Mouse (Mus musculus) heart, postnatal 0 days (tissue): ENCODE results near the gene Tapbpl. TPM values are rescaled to one million over a fixed set of nuclear protein-coding genes. Genes with fewer than 3 reads are reported as not detected.
A peak's percentile ranks its signal among the peaks of the same experiment; 100 is the strongest.

Experiments
- ATAC-seq: fragments of 200-750 bp; cut with Nextera tagmentation; 2 replicates; pipeline ENCODE4 v1.8.0; 2017; ENCODE audit warnings: low read depth, moderate number of reproducible peaks, moderate library complexity; ENCODE audit not compliant: insufficient read depth
- DNase-seq: peaks from one replicate; pipeline ENCODE4 v3.0.0-alpha.2; 2016; ENCODE audit warnings: low spot score
- H3K27ac ChIP-seq: fragments of 300-500 bp; sonication (generic); 2 replicates; pipeline ENCODE4 v1.5.1; 2014; ENCODE audit warnings: low read depth, mild to moderate bottlenecking
- H3K27me3 ChIP-seq: fragments of 300-500 bp; sonication (generic); 2 replicates; pipeline ENCODE4 v1.6.1; 2014; ENCODE audit warnings: low read length, mixed read lengths; ENCODE audit not compliant: control insufficient read depth, insufficient read depth
- H3K36me3 ChIP-seq: fragments of 300-500 bp; sonication (generic); replicated peaks from 2 replicates; pipeline ENCODE4 v1.6.1; 2014; ENCODE audit warnings: low read length, mixed read lengths; ENCODE audit not compliant: control insufficient read depth, insufficient read depth
- H3K4me1 ChIP-seq: fragments of 300-500 bp; sonication (generic); 2 replicates; pipeline ENCODE4 v1.6.1; 2014; ENCODE audit warnings: antibody characterized with exemption; ENCODE audit not compliant: control insufficient read depth, insufficient read depth
- H3K4me2 ChIP-seq: fragments of 300-500 bp; sonication (generic); 2 replicates; pipeline ENCODE4 v1.6.1; 2014; ENCODE audit warnings: low read depth, mild to moderate bottlenecking, low read length, moderate library complexity
- H3K4me3 ChIP-seq: fragments of 300-500 bp; sonication (generic); 2 replicates; pipeline ENCODE4 v1.5.1; 2014; ENCODE audit warnings: low read depth, low read length
- H3K9ac ChIP-seq: fragments of 300-500 bp; sonication (generic); replicated peaks from 2 replicates; pipeline ENCODE4 v1.6.1; 2014; ENCODE audit warnings: low read depth, low read length, mixed read lengths
- H3K9me3 ChIP-seq: fragments of 300-500 bp; sonication (generic); replicated peaks from 2 replicates; pipeline ENCODE4 v1.6.1; 2016; ENCODE audit warnings: low read length; ENCODE audit not compliant: control insufficient read depth
- CTCF ChIP-seq: IDR thresholded peaks from 2 replicates; pipeline ENCODE4 v1.5.1; 2016; ENCODE audit warnings: antibody characterized with exemption, control low read depth, low read depth
- EP300 ChIP-seq: IDR thresholded peaks from 2 replicates; pipeline ENCODE4 v1.6.1; 2016; ENCODE audit warnings: antibody characterized with exemption, low read depth
- WGBS: fragments of 180-500 bp; shearing (Covaris S2); extraction: QIAGEN DNeasy Blood & Tissue Kit; methylation state at CpG from one replicate; pipeline ENCODE4 v1.1.7; 2014; 5-methylcytosine and 5-hydroxymethylcytosine counted together
- polyA plus RNA-seq: library from polyadenylated mRNA; unstranded; fragments of >200 nt; fragmentation: Nextera tagmentation; extraction: Ambion mirVana; gene quantifications from 2 replicates; pipeline ENCODE4 v1.2.1, GENCODE M21; 2015
- total RNA-seq: library from RNA; depleted of rRNA; stranded (reverse); fragments of >200 nt; gene quantifications from 2 replicates; pipeline ENCODE4 v1.2.3, GENCODE M21; 2014; ENCODE audit warnings: low replicate concordance

Tapbpl gene
- total and polyA plus RNA-seq, 2 experiments from 2014 or later, result 3.9 to 4.5 TPM

GRCm38 (mm10) chr6:125215148-125215954, 16.3 kb downstream of the Tapbpl start, which contains the start of gene Vamp1:
Gene Vamp1, plus strand, starts transcription at chr6:125215551.
- Histone ChIP-seq H3K9me3 (no peaks in the 10 kb centered on the region), H3K27ac (peak within 1 kb of the TSS; percentile 79), H3K9ac (peak within 1 kb of the TSS; percentile 60), H3K4me2 (peak within 1 kb of the TSS; percentile 78), H3K27me3 (no peaks in the 10 kb centered on the region), H3K4me3 (peak within 1 kb of the TSS; percentile 69), H3K4me1 (peaks cover 13% of the 10 kb centered on the region; the same call in 1 of the 2 replicates), H3K36me3 (peaks cover 10% of the 10 kb centered on the region)
- DNase-seq, result peak; percentile 99
- no peak for TF ChIP-seq EP300
- TF ChIP-seq CTCF, result no peak
- under 1% methylated on average over 48 of the region's 48 CpGs for WGBS
- ATAC-seq, result peak; percentile 96

- Histone ChIP-seq H3K27me3 (no peaks in the 10 kb centered on the region), H3K36me3 (no peaks in the 10 kb centered on the region), H3K4me1 (peaks cover 13% of the 10 kb centered on the region; the same call in 1 of the 2 replicates), H3K4me2 (no peak overlapping the region), H3K4me3 (no peak overlapping the region), H3K9ac (no peak overlapping the region), H3K9me3 (no peaks in the 10 kb centered on the region), H3K27ac (no peak overlapping the region)
- ATAC-seq (no peak), DNase-seq (no peak)
- TF ChIP-seq EP300, result no peak
- 80% methylated on average over 6 of the region's 6 CpGs for WGBS
Observed at GRCm38 (mm10) chr6:125213715-125214114, 17.9 kb downstream of the Tapbpl start.

- WGBS, result 64% methylated on average over 6 of the region's 6 CpGs
- DNase-seq, result no peak
- no peaks in the 10 kb centered on the region for H3K9me3 ChIP-seq
- no peak overlapping the region for H3K27ac ChIP-seq
- no peaks in the 10 kb centered on the region for H3K27me3 ChIP-seq
- no peak overlapping the region for H3K4me3 ChIP-seq
- no peak overlapping the region for H3K9ac ChIP-seq
- no peaks in the 10 kb centered on the region for H3K36me3 ChIP-seq
- peaks cover 13% of the 10 kb centered on the region; the same call in 1 of the 2 replicates for H3K4me1 ChIP-seq
- TF ChIP-seq EP300, result no peak
- no peak for TF ChIP-seq CTCF
- no peak for ATAC-seq
- H3K4me2 ChIP-seq, result no peak overlapping the region
Observed at GRCm38 (mm10) chr6:125213129-125213528, 18.5 kb downstream of the Tapbpl start.

GRCm38 (mm10) chr6:125212621-125213020, 19.0 kb downstream of the Tapbpl start:
- H3K9ac ChIP-seq, result no peak overlapping the region
- no peak overlapping the region for H3K4me2 ChIP-seq
- H3K4me3 ChIP-seq, result no peak overlapping the region
- H3K27ac ChIP-seq, result no peak overlapping the region
- ATAC-seq (no peak), DNase-seq (no peak)
- WGBS, result 18% methylated on average over 2 of the region's 2 CpGs
- H3K27me3 ChIP-seq, result no peaks in the 10 kb centered on the region
- TF ChIP-seq CTCF, result no peak
- no peak for TF ChIP-seq EP300
- H3K4me1 ChIP-seq, result peaks cover 13% of the 10 kb centered on the region; the same call in 1 of the 2 replicates
- no peaks in the 10 kb centered on the region for H3K9me3 ChIP-seq
- H3K36me3 ChIP-seq, result no peaks in the 10 kb centered on the region

- DNase-seq (no peak), ATAC-seq (no peak)
- Histone ChIP-seq H3K4me3 (no peak overlapping the region), H3K4me1 (no peaks in the 10 kb centered on the region), H3K36me3 (no peaks in the 10 kb centered on the region), H3K9me3 (no peaks in the 10 kb centered on the region), H3K27ac (no peak overlapping the region), H3K4me2 (no peak overlapping the region), H3K9ac (no peak overlapping the region), H3K27me3 (no peaks in the 10 kb centered on the region)
- 78% methylated on average over 1 of the region's 1 CpGs for WGBS
- TF ChIP-seq EP300 (no peak), CTCF (no peak; the same call in 1 of the 2 replicates)
Observed at GRCm38 (mm10) chr6:125210436-125210835, 21.2 kb downstream of the Tapbpl start.
